Mouse (Mus musculus): ENCODE results near the gene Dock2. TPM values are rescaled to one million over a fixed set of nuclear protein-coding genes. Genes with fewer than 3 reads are reported as not detected.

The Dock2 gene
- polyA plus RNA-seq, 1 experiment from 2014 or later: 0.72 TPM

GRCm38 (mm10) chr11:34525096-34525891, 258.4 kb downstream of the Dock2 start:
- ATAC-seq: 0 out of 2 replicates have a peak, but pooled peaks have one; percentile 15
- H3K9me3 ChIP-seq (ENCODE audit: control insufficient read depth, low read length): no peaks in the 10 kb centered on the region
- H3K4me2 ChIP-seq (ENCODE audit: low read length): no peak overlapping the region
- no peaks in the 10 kb centered on the region for H3K27me3 ChIP-seq (replicated peaks; ENCODE audit: control insufficient read depth, insufficient read depth, low read length)
- no peaks in the 10 kb centered on the region for H3K36me3 ChIP-seq (ENCODE audit: control insufficient read depth, insufficient read depth)
- WGBS: 79% methylated on average over 7 of the region's 7 CpGs
- no peak overlapping the region for H3K9ac ChIP-seq (replicated peaks; ENCODE audit: low read depth, low read length)
- H3K4me3 ChIP-seq (replicated peaks; ENCODE audit: low read length): no peak overlapping the region
- H3K27ac ChIP-seq (ENCODE audit: low read length): no peak overlapping the region
- no peaks in the 10 kb centered on the region for H3K4me1 ChIP-seq (replicated peaks; ENCODE audit: control insufficient read depth, insufficient read depth, low read length)

GRCm38 (mm10) chr11:34524586-34524985, 259.1 kb downstream of the Dock2 start:
- no peaks in the 10 kb centered on the region for H3K36me3 ChIP-seq (ENCODE audit: control insufficient read depth, insufficient read depth)
- WGBS: 93% methylated on average over 4 of the region's 4 CpGs
- no peaks in the 10 kb centered on the region for H3K4me1 ChIP-seq (replicated peaks; ENCODE audit: control insufficient read depth, insufficient read depth, low read length)
- no peak overlapping the region for H3K4me3 ChIP-seq (replicated peaks; ENCODE audit: low read length)
- no peak overlapping the region for H3K4me2 ChIP-seq (ENCODE audit: low read length)
- H3K9me3 ChIP-seq (ENCODE audit: control insufficient read depth, low read length): no peaks in the 10 kb centered on the region
- H3K27ac ChIP-seq (ENCODE audit: low read length): no peak overlapping the region
- H3K9ac ChIP-seq (replicated peaks; ENCODE audit: low read depth, low read length): no peak overlapping the region
- no peaks in the 10 kb centered on the region for H3K27me3 ChIP-seq (replicated peaks; ENCODE audit: control insufficient read depth, insufficient read depth, low read length)
- ATAC-seq: no peak

GRCm38 (mm10) chr11:34518566-34518965, 265.1 kb downstream of the Dock2 start:
- ATAC-seq: peak; percentile 52; the same call in 1 of the 2 replicates
- H3K9ac ChIP-seq (replicated peaks; ENCODE audit: low read depth, low read length): no peak overlapping the region
- no peaks in the 10 kb centered on the region for H3K4me1 ChIP-seq (replicated peaks; ENCODE audit: control insufficient read depth, insufficient read depth, low read length)
- H3K36me3 ChIP-seq (ENCODE audit: control insufficient read depth, insufficient read depth): no peaks in the 10 kb centered on the region
- no peak overlapping the region for H3K4me3 ChIP-seq (replicated peaks; ENCODE audit: low read length)
- no peaks in the 10 kb centered on the region for H3K27me3 ChIP-seq (replicated peaks; ENCODE audit: control insufficient read depth, insufficient read depth, low read length)
- no peak overlapping the region for H3K27ac ChIP-seq (ENCODE audit: low read length)
- H3K4me2 ChIP-seq (ENCODE audit: low read length): no peak overlapping the region
- H3K9me3 ChIP-seq (ENCODE audit: control insufficient read depth, low read length): no peaks in the 10 kb centered on the region
- WGBS: 57% methylated on average over 5 of the region's 5 CpGs

- Histone ChIP-seq H3K4me1 (replicated peaks; ENCODE audit: control insufficient read depth, insufficient read depth, low read length) (no peaks in the 10 kb centered on the region), H3K4me3 (replicated peaks; ENCODE audit: low read length) (no peak overlapping the region), H3K9ac (replicated peaks; ENCODE audit: low read depth, low read length) (no peak overlapping the region), H3K27ac (ENCODE audit: low read length) (no peak overlapping the region), H3K9me3 (ENCODE audit: control insufficient read depth, low read length) (no peaks in the 10 kb centered on the region), H3K27me3 (replicated peaks; ENCODE audit: control insufficient read depth, insufficient read depth, low read length) (no peaks in the 10 kb centered on the region), H3K36me3 (ENCODE audit: control insufficient read depth, insufficient read depth) (no peaks in the 10 kb centered on the region), H3K4me2 (ENCODE audit: low read length) (no peak overlapping the region)
- ATAC-seq: no peak
- WGBS: 11% methylated on average over 2 of the region's 2 CpGs
These were observed 266.7 kb downstream of the Dock2 start for GRCm38 (mm10) chr11:34516971-34517370.

GRCm38 (mm10) chr11:34515301-34515700, 268.4 kb downstream of the Dock2 start:
- ATAC-seq: no peak
- H3K4me2 ChIP-seq (ENCODE audit: low read length): no peak overlapping the region
- no peaks in the 10 kb centered on the region for H3K4me1 ChIP-seq (replicated peaks; ENCODE audit: control insufficient read depth, insufficient read depth, low read length)
- H3K27ac ChIP-seq (ENCODE audit: low read length): no peak overlapping the region
- WGBS: 69% methylated on average over 4 of the region's 4 CpGs
- H3K27me3 ChIP-seq (replicated peaks; ENCODE audit: control insufficient read depth, insufficient read depth, low read length): no peaks in the 10 kb centered on the region
- H3K9me3 ChIP-seq (ENCODE audit: control insufficient read depth, low read length): no peaks in the 10 kb centered on the region
- no peak overlapping the region for H3K4me3 ChIP-seq (replicated peaks; ENCODE audit: low read length)
- no peaks in the 10 kb centered on the region for H3K36me3 ChIP-seq (ENCODE audit: control insufficient read depth, insufficient read depth)
- no peak overlapping the region for H3K9ac ChIP-seq (replicated peaks; ENCODE audit: low read depth, low read length)

DNA sequence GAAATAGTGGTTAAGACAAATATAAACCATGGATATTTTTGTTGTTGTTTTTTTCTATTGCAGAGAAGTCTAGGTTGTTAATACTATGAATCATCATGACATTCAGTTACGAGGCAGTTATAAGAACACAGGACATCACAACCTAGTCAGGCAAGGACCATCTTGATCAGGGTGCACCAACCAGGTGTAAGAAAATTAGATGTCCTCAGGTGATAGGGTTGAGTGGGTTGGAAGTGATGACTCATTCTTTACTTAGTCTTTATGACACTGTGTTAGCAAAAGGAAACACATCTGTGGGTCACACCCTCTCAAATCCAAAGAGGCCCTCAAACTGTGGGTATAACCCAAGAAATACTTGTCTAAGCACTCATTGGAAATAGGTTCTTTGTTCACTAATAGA, 277.3 kb downstream of the Dock2 start:
- H3K4me1 ChIP-seq (replicated peaks; ENCODE audit: control insufficient read depth, insufficient read depth, low read length): no peaks in the 10 kb centered on the region
- ATAC-seq: no peak
- no peaks in the 10 kb centered on the region for H3K27me3 ChIP-seq (replicated peaks; ENCODE audit: control insufficient read depth, insufficient read depth, low read length)
- H3K36me3 ChIP-seq (ENCODE audit: control insufficient read depth, insufficient read depth): no peaks in the 10 kb centered on the region
- no peak overlapping the region for H3K4me3 ChIP-seq (replicated peaks; ENCODE audit: low read length)
- H3K9me3 ChIP-seq (ENCODE audit: control insufficient read depth, low read length): no peaks in the 10 kb centered on the region
- H3K4me2 ChIP-seq (ENCODE audit: low read length): no peak overlapping the region
- WGBS: 90% methylated on average over 1 of the region's 1 CpGs
- H3K9ac ChIP-seq (replicated peaks; ENCODE audit: low read depth, low read length): no peak overlapping the region
- no peak overlapping the region for H3K27ac ChIP-seq (ENCODE audit: low read length)

- WGBS: 89% methylated on average over 1 of the region's 1 CpGs
- H3K4me1 ChIP-seq (replicated peaks; ENCODE audit: control insufficient read depth, insufficient read depth, low read length): no peaks in the 10 kb centered on the region
- H3K27ac ChIP-seq (ENCODE audit: low read length): no peak overlapping the region
- no peak overlapping the region for H3K4me2 ChIP-seq (ENCODE audit: low read length)
- no peaks in the 10 kb centered on the region for H3K27me3 ChIP-seq (replicated peaks; ENCODE audit: control insufficient read depth, insufficient read depth, low read length)
- H3K9ac ChIP-seq (replicated peaks; ENCODE audit: low read depth, low read length): no peak overlapping the region
- H3K36me3 ChIP-seq (ENCODE audit: control insufficient read depth, insufficient read depth): no peaks in the 10 kb centered on the region
- no peaks in the 10 kb centered on the region for H3K9me3 ChIP-seq (ENCODE audit: control insufficient read depth, low read length)
- ATAC-seq: peak; percentile 64
- H3K4me3 ChIP-seq (replicated peaks; ENCODE audit: low read length): no peak overlapping the region
These were observed 284.0 kb downstream of the Dock2 start for GRCm38 (mm10) chr11:34499663-34500062.

GRCm38 (mm10) chr11:34494682-34495081, 289.0 kb downstream of the Dock2 start:
- H3K4me3 ChIP-seq (replicated peaks; ENCODE audit: low read length): no peak overlapping the region
- H3K4me2 ChIP-seq (ENCODE audit: low read length): no peak overlapping the region
- no peaks in the 10 kb centered on the region for H3K36me3 ChIP-seq (ENCODE audit: control insufficient read depth, insufficient read depth)
- no peaks in the 10 kb centered on the region for H3K27me3 ChIP-seq (replicated peaks; ENCODE audit: control insufficient read depth, insufficient read depth, low read length)
- H3K9ac ChIP-seq (replicated peaks; ENCODE audit: low read depth, low read length): no peak overlapping the region
- WGBS: 69% methylated on average over 4 of the region's 4 CpGs
- H3K27ac ChIP-seq (ENCODE audit: low read length): no peak overlapping the region
- no peaks in the 10 kb centered on the region for H3K9me3 ChIP-seq (ENCODE audit: control insufficient read depth, low read length)
- no peaks in the 10 kb centered on the region for H3K4me1 ChIP-seq (replicated peaks; ENCODE audit: control insufficient read depth, insufficient read depth, low read length)
- ATAC-seq: no peak

GRCm38 (mm10) chr11:34492986-34493385, 290.7 kb downstream of the Dock2 start:
- ATAC-seq: no peak
- Histone ChIP-seq H3K9ac (replicated peaks; ENCODE audit: low read depth, low read length) (no peak overlapping the region), H3K27ac (ENCODE audit: low read length) (no peak overlapping the region), H3K4me2 (ENCODE audit: low read length) (no peak overlapping the region), H3K4me1 (replicated peaks; ENCODE audit: control insufficient read depth, insufficient read depth, low read length) (no peaks in the 10 kb centered on the region), H3K4me3 (replicated peaks; ENCODE audit: low read length) (no peak overlapping the region), H3K36me3 (ENCODE audit: control insufficient read depth, insufficient read depth) (no peaks in the 10 kb centered on the region), H3K27me3 (replicated peaks; ENCODE audit: control insufficient read depth, insufficient read depth, low read length) (no peaks in the 10 kb centered on the region), H3K9me3 (ENCODE audit: control insufficient read depth, low read length) (no peaks in the 10 kb centered on the region)
- WGBS: 90% methylated on average over 3 of the region's 3 CpGs

Data from forebrain, embryonic 16.5 days (tissue).